Mouse (Mus musculus) hindbrain, postnatal 0 days (tissue): ENCODE measurements at regions not wholly inside any gene's neighbourhood (a gene's known extent, or its start where the extent isn't known, plus 50 kb on each side); places are given as distances from the start of the nearest gene placed in this dataset.

Source experiments
- ATAC-seq: fragments of 200-750 bp; cut with Nextera tagmentation; 2 replicates; pipeline ENCODE4 v1.8.0; 2017; ENCODE audit warnings: mild to moderate bottlenecking, moderate TSS enrichment, moderate library complexity
- DNase-seq: peaks from one replicate; pipeline ENCODE4 v3.0.0-alpha.2; 2015; ENCODE audit warnings: low spot score
- H3K27ac ChIP-seq: fragments of 300-500 bp; sonication (generic); 2 replicates; pipeline ENCODE4 v1.5.1; 2014; ENCODE audit warnings: mild to moderate bottlenecking
- H3K27me3 ChIP-seq: fragments of 300-500 bp; sonication (generic); 2 replicates; pipeline ENCODE4 v1.6.1; 2014; ENCODE audit warnings: low read length, mixed read lengths; ENCODE audit not compliant: insufficient read depth
- H3K36me3 ChIP-seq: fragments of 300-500 bp; sonication (generic); 2 replicates; pipeline ENCODE4 v1.6.1; 2014; ENCODE audit warnings: low read length, mixed read lengths; ENCODE audit not compliant: insufficient read depth
- H3K4me1 ChIP-seq: fragments of 300-500 bp; sonication (generic); 2 replicates; pipeline ENCODE4 v1.6.1; 2014; ENCODE audit warnings: antibody characterized with exemption, low read length, mixed read lengths; ENCODE audit not compliant: insufficient read depth
- H3K4me2 ChIP-seq: fragments of 300-500 bp; sonication (generic); 2 replicates; pipeline ENCODE4 v1.6.1; 2014; ENCODE audit warnings: low read depth, mild to moderate bottlenecking, low read length, moderate library complexity, mixed read lengths
- H3K4me3 ChIP-seq: fragments of 300-500 bp; sonication (generic); 2 replicates; pipeline ENCODE4 v1.5.1; 2014; ENCODE audit warnings: low read length
- H3K9ac ChIP-seq: fragments of 300-500 bp; sonication (generic); replicated peaks from 2 replicates; pipeline ENCODE4 v1.6.1; 2014; ENCODE audit warnings: mild to moderate bottlenecking, low read length, moderate library complexity, mixed read lengths
- H3K9me3 ChIP-seq: fragments of 300-500 bp; sonication (generic); 2 replicates; pipeline ENCODE4 v1.6.1; 2016; ENCODE audit warnings: low read length, mixed read lengths
- CTCF ChIP-seq: IDR thresholded peaks from 2 replicates; pipeline ENCODE4 v1.5.1; 2016; ENCODE audit warnings: antibody characterized with exemption, control low read depth, low read depth
- WGBS: fragments of 180-500 bp; shearing (Covaris S2); extraction: QIAGEN DNeasy Blood & Tissue Kit; methylation state at CpG from one replicate; pipeline ENCODE4 v1.1.7; 2014; 5-methylcytosine and 5-hydroxymethylcytosine counted together

DNA sequence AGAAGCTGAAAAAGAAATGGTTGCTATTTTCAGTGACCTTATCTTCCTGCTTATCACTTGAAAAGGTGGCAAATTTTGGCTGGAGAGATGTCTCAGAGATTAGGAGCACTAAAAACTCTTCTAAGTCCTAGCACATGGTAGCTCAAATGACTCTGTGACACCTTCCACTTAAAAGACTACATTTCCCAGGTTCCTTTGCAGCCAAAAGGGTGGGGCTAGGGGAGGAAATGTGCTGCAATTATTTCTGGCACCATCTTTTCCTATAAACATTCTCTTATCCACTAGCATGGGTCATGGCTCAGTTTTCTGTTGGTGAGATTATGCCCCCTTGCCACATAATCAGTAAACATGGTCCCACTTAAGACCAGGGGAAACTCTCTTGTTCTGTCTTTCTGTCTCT is 277.0 kb upstream of the Far2 start:
- Histone ChIP-seq H3K4me2 (no peak overlapping the region), H3K27ac (no peak overlapping the region), H3K27me3 (no peaks in the 10 kb centered on the region), H3K36me3 (no peaks in the 10 kb centered on the region), H3K4me1 (no peaks in the 10 kb centered on the region), H3K9ac (no peak overlapping the region), H3K4me3 (no peak overlapping the region), H3K9me3 (no peaks in the 10 kb centered on the region)
- TF ChIP-seq CTCF: no peak
- ATAC-seq (no peak), DNase-seq (no peak)

DNA sequence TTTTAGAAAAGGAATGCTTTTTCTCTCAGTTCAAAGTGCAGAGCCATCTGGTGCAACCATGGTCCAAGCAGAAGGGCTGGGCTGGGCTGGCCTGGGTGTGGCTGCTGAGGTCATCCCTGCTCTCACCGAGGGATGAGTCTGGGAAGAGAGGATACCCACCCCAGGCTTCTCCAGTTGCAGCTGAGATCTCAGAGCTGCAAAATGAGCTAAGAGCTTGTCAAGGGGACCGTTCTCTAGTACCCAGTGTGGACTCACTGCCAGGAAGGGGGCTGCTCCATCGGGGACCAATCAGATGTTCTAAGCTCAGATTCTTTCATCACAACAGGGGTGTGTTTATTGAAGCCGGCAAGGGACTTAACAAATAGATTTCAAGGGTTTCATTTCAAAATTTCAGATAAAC is 275.6 kb upstream of the Far2 start:
- ATAC-seq (peak; percentile 21; the same call in 1 of the 2 replicates), DNase-seq (peak; percentile 23)

DNA sequence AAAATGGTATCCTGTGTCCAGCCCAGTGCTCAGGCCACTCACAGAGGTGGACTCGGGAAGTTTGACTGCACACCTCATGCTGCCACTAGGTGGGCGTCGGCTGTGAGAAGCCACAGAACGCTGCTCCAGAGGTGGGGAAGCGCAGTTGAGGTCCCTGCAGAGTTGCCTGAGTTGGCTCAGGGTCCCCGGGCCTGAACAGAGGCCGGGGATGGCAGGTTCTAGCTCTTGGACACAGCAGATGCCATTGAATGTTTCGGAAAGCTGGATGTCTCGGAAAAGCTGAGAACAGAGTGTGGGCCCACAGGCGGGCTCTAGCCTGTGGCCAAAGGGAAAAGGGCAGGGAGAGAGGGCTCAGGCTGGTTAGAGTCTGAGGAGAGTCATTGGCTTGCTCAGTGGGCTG is 273.2 kb upstream of the Far2 start:
- TF ChIP-seq CTCF: no peak
- DNase-seq (no peak), ATAC-seq (no peak)
- no peak overlapping the region for H3K9ac ChIP-seq
- no peaks in the 10 kb centered on the region for H3K36me3 ChIP-seq
- H3K27ac ChIP-seq: no peak overlapping the region
- H3K4me3 ChIP-seq: no peak overlapping the region
- H3K4me2 ChIP-seq: no peak overlapping the region
- no peaks in the 10 kb centered on the region for H3K9me3 ChIP-seq
- 86% methylated on average over 10 of the region's 10 CpGs for WGBS
- H3K4me1 ChIP-seq: no peaks in the 10 kb centered on the region
- H3K27me3 ChIP-seq: no peaks in the 10 kb centered on the region

More for the DNA sequence above, 275.6 kb upstream of the Far2 start:
- no peak for TF ChIP-seq CTCF
- no peaks in the 10 kb centered on the region for H3K27me3 ChIP-seq
- no peak overlapping the region for H3K27ac ChIP-seq
- WGBS: 36% methylated on average over 4 of the region's 4 CpGs
- H3K9ac ChIP-seq: no peak overlapping the region
- H3K4me3 ChIP-seq: no peak overlapping the region
- H3K36me3 ChIP-seq: no peaks in the 10 kb centered on the region
- H3K9me3 ChIP-seq: no peaks in the 10 kb centered on the region
- no peak overlapping the region for H3K4me2 ChIP-seq
- H3K4me1 ChIP-seq: no peaks in the 10 kb centered on the region

DNA sequence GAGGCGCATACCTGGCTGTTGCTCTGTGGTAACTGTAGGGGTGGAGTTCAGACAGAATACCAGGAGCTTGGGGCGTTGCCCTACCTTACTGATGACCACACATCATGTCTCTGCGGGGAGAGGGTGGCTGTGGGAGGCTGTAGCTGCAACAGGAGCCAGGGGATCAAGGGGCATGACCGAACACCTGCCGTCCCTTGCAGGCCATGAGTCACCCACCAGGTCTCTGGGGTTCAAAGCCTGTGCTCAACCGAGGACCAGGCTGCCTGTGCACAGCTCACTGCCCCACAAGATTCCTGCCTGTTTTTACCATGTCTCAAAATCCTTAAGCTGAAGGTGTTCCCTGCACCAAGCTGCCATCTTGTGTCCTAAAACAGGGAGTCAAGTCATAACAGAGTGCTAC is 272.4 kb upstream of the Far2 start:
- no peak for DNase-seq
- no peak for ATAC-seq
- Histone ChIP-seq H3K9me3 (no peaks in the 10 kb centered on the region), H3K4me3 (no peak overlapping the region), H3K4me1 (no peaks in the 10 kb centered on the region), H3K36me3 (no peaks in the 10 kb centered on the region), H3K27ac (no peak overlapping the region), H3K27me3 (no peaks in the 10 kb centered on the region), H3K4me2 (no peak overlapping the region), H3K9ac (no peak overlapping the region)
- TF ChIP-seq CTCF: no peak
- WGBS: 87% methylated on average over 6 of the region's 6 CpGs

DNA sequence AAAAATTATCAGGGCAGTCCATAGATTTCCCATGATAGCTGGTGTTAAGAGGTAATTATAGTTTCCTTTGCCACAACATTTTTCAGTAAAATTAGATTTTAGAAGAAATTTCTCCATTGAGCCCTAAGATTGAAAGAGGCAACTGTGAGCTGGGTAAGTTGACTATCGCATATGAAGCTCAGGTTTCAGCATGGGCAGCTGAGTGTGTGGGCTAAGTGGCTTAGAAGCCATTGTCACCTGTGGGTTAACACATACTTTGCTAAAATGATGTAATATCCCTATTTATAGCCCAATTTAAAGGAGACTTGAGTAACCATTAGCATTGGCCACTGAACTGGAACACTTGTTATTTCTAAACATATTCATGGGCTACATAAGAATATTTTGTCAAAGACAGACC is 267.6 kb upstream of the Far2 start:
- ATAC-seq (no peak), DNase-seq (no peak)
- WGBS: 93% methylated on average over 1 of the region's 1 CpGs
- Histone ChIP-seq H3K4me1 (no peaks in the 10 kb centered on the region), H3K27me3 (no peaks in the 10 kb centered on the region), H3K4me2 (no peak overlapping the region), H3K4me3 (no peak overlapping the region), H3K9ac (no peak overlapping the region), H3K36me3 (no peaks in the 10 kb centered on the region), H3K9me3 (no peaks in the 10 kb centered on the region), H3K27ac (no peak overlapping the region)
- no peak for TF ChIP-seq CTCF

DNA sequence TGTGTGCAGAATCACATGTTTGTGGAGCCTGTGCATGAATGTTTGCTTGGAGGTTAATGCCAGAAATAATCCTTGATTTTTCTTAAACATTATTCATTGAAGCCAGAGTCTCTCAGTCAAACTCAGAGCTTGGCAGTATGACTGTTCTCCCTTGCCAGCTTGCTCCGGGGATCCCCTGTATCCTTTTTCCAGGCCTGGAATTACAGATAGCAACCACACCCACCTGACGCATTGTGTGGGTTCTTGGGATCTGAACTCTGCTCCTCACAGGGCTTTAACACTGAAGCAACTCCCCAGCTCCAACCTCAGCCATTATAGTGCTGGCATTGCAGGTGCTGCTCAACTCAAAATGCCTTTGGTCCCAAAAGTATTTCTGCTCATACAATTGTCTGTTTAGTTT is 262.8 kb upstream of the Far2 start:
- Histone ChIP-seq H3K4me1 (no peaks in the 10 kb centered on the region), H3K9me3 (no peaks in the 10 kb centered on the region), H3K9ac (no peak overlapping the region), H3K27ac (no peak overlapping the region), H3K36me3 (no peaks in the 10 kb centered on the region), H3K4me3 (no peak overlapping the region), H3K27me3 (no peaks in the 10 kb centered on the region), H3K4me2 (no peak overlapping the region)
- no peak for ATAC-seq
- no peak for DNase-seq
- 84% methylated on average over 2 of the region's 2 CpGs for WGBS
- TF ChIP-seq CTCF: no peak

DNA sequence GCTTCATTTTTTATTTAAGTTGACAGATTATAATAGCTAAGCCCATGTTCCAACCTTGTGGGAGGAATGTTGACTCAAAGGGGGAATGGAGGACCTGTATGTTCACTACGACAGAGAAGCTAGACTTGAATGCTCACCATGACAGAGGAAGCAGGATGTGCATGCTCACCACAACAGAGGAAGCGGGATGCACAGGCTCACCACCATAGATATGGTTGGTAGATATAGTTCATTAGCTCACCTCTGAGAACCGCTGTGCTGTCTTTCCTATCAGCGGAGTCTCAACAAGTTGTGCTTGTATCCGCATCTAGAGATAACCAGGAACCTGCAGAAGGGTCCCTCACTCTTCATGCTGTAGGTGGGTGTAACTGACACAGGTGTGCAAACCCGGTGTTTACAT is 262.2 kb upstream of the Far2 start:
- Histone ChIP-seq H3K36me3 (no peaks in the 10 kb centered on the region), H3K9ac (no peak overlapping the region), H3K9me3 (no peaks in the 10 kb centered on the region), H3K4me1 (no peaks in the 10 kb centered on the region), H3K4me2 (no peak overlapping the region), H3K4me3 (no peak overlapping the region), H3K27ac (no peak overlapping the region), H3K27me3 (no peaks in the 10 kb centered on the region)
- 93% methylated on average over 6 of the region's 6 CpGs for WGBS
- ATAC-seq: no peak
- DNase-seq: no peak
- no peak for TF ChIP-seq CTCF
